Mouse (Mus musculus) midbrain, embryonic 12.5 days (tissue): ENCODE measurements around the gene Gnai3. TPM values are rescaled to one million over a fixed set of nuclear protein-coding genes. Genes with fewer than 3 reads are reported as not detected.

ENCODE experiments used
- ATAC-seq: fragments of 200-750 bp; cut with Nextera tagmentation; 2 replicates; pipeline ENCODE4 v1.8.0; 2017; ENCODE audit warnings: low read depth, moderate TSS enrichment, moderate library complexity; ENCODE audit not compliant: low FRiP score
- H3K27ac ChIP-seq: fragments of 300-500 bp; sonication (generic); replicated peaks from 2 replicates; pipeline ENCODE4 v1.5.1; 2016; ENCODE audit warnings: mild to moderate bottlenecking
- H3K27me3 ChIP-seq: fragments of 300-500 bp; sonication (generic); 2 replicates; pipeline ENCODE4 v1.6.1; 2016; ENCODE audit warnings: mild to moderate bottlenecking
- H3K36me3 ChIP-seq: fragments of 300-500 bp; sonication (generic); 2 replicates; pipeline ENCODE4 v1.6.1; 2016
- H3K4me1 ChIP-seq: fragments of 300-500 bp; sonication (generic); 2 replicates; pipeline ENCODE4 v1.6.1; 2016
- H3K4me2 ChIP-seq: fragments of 300-500 bp; sonication (generic); replicated peaks from 2 replicates; pipeline ENCODE4 v1.6.1; 2016; ENCODE audit warnings: mild to moderate bottlenecking, moderate library complexity
- H3K4me3 ChIP-seq: fragments of 300-500 bp; sonication (generic); 2 replicates; pipeline ENCODE4 v1.5.1; 2016; ENCODE audit warnings: mild to moderate bottlenecking
- H3K9ac ChIP-seq: fragments of 300-500 bp; sonication (generic); replicated peaks from 2 replicates; pipeline ENCODE4 v1.6.1; 2016; ENCODE audit warnings: mild to moderate bottlenecking, moderate library complexity
- H3K9me3 ChIP-seq: fragments of 300-500 bp; sonication (generic); 2 replicates; pipeline ENCODE4 v1.6.1; 2016; ENCODE audit warnings: mild to moderate bottlenecking
- WGBS: fragments of 180-500 bp; shearing (Covaris S2); methylation state at CpG from one replicate; pipeline ENCODE4 v1.1.7; 2016; 5-methylcytosine and 5-hydroxymethylcytosine counted together
- polyA plus RNA-seq: library from polyadenylated mRNA; unstranded; fragments of >200 nt; fragmentation: Nextera tagmentation; extraction: Ambion mirVana; gene quantifications from 2 replicates; pipeline ENCODE4 v1.2.1, GENCODE M21; 2016

Gnai3 gene
- polyA plus RNA-seq, 1 experiment from 2014 or later: 199 TPM

- Histone ChIP-seq H3K4me1 (peaks cover 7% of the 10 kb centered on the region; the same call in 1 of the 2 replicates), H3K36me3 (no peaks in the 10 kb centered on the region), H3K9me3 (no peaks in the 10 kb centered on the region), H3K4me3 (no peak overlapping the region), H3K4me2 (no peak overlapping the region), H3K27ac (no peak overlapping the region), H3K27me3 (no peaks in the 10 kb centered on the region), H3K9ac (no peak overlapping the region)
- ATAC-seq: no peak
- WGBS: 83% methylated on average over 3 of the region's 3 CpGs
These were observed 6.3 kb upstream of the Gnai3 start for GRCm38 (mm10) chr3:108152290-108152689.

- Histone ChIP-seq H3K4me1 (peaks cover 15% of the 10 kb centered on the region), H3K9ac (no peak overlapping the region), H3K9me3 (no peaks in the 10 kb centered on the region), H3K27ac (no peak overlapping the region), H3K27me3 (no peaks in the 10 kb centered on the region), H3K4me3 (no peak overlapping the region), H3K4me2 (no peak overlapping the region), H3K36me3 (no peaks in the 10 kb centered on the region)
- 68% methylated on average over 11 of the region's 11 CpGs for WGBS
- ATAC-seq: peak; percentile 62; the same call in 1 of the 2 replicates
These were observed 1.7 kb upstream of the Gnai3 start for GRCm38 (mm10) chr3:108147386-108148235.

DNA sequence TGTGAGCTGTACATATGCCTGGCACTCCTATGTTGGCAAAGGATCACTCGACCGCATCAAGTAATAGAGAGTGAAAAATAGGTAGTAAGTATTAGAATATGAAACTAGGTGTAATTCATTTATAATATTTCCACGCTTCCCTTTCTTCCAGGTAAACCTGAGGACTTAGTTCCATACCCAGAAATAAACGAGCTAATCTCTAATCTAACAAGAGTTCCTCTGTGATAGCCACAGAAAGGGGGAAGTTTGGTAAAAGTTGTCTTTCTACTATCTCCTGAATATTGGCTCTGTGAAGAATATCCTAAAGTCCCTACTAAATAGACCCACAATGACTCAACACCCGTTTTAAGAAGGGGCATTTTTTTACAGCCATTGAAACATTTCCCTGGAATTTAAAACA, 725 bp upstream of the Gnai3 start:
- no peaks in the 10 kb centered on the region for H3K27me3 ChIP-seq
- no peaks in the 10 kb centered on the region for H3K36me3 ChIP-seq
- peak overlapping the region; percentile 79; the same call in 1 of the 2 replicates for H3K9ac ChIP-seq
- 63% methylated on average over 5 of the region's 5 CpGs for WGBS
- no peaks in the 10 kb centered on the region for H3K9me3 ChIP-seq
- H3K4me1 ChIP-seq: peaks cover 15% of the 10 kb centered on the region
- peak overlapping the region; percentile 88 for H3K4me2 ChIP-seq
- no peak for ATAC-seq
- H3K4me3 ChIP-seq: peak overlapping the region; percentile 61
- no peak overlapping the region for H3K27ac ChIP-seq

- 87% methylated on average over 4 of the region's 4 CpGs for WGBS
- Histone ChIP-seq H3K9ac (no peak overlapping the region), H3K9me3 (0 out of 2 replicates have a peak, but pooled peaks cover 2% of the 10 kb centered on the region), H3K4me1 (peaks cover 10% of the 10 kb centered on the region), H3K27me3 (no peaks in the 10 kb centered on the region), H3K4me3 (no peak overlapping the region), H3K27ac (no peak overlapping the region), H3K4me2 (no peak overlapping the region), H3K36me3 (peaks cover 7% of the 10 kb centered on the region; the same call in 1 of the 2 replicates)
- ATAC-seq: no peak
These were observed 5.2 kb downstream of the Gnai3 start for GRCm38 (mm10) chr3:108140786-108141185.

- no peak overlapping the region for H3K9ac ChIP-seq
- H3K27me3 ChIP-seq: no peaks in the 10 kb centered on the region
- peaks cover 2% of the 10 kb centered on the region; the same call in 1 of the 2 replicates for H3K4me1 ChIP-seq
- WGBS: 93% methylated on average over 1 of the region's 1 CpGs
- H3K9me3 ChIP-seq: 0 out of 2 replicates have a peak, but pooled peaks cover 2% of the 10 kb centered on the region
- H3K4me2 ChIP-seq: no peak overlapping the region
- no peak for ATAC-seq
- no peak overlapping the region for H3K4me3 ChIP-seq
- peaks cover 7% of the 10 kb centered on the region; the same call in 1 of the 2 replicates for H3K36me3 ChIP-seq
- no peak overlapping the region for H3K27ac ChIP-seq
These were observed 6.8 kb downstream of the Gnai3 start for GRCm38 (mm10) chr3:108139113-108139512.

GRCm38 (mm10) chr3:108134701-108135100, 11.2 kb downstream of the Gnai3 start:
- Histone ChIP-seq H3K4me1 (peaks cover 4% of the 10 kb centered on the region; the same call in 1 of the 2 replicates), H3K4me3 (no peak overlapping the region), H3K27ac (0 out of 2 replicates have a peak overlapping the region, but pooled peaks have one; percentile 39), H3K36me3 (peaks cover 4% of the 10 kb centered on the region; the same call in 1 of the 2 replicates), H3K9ac (no peak overlapping the region), H3K27me3 (no peaks in the 10 kb centered on the region), H3K9me3 (0 out of 2 replicates have a peak, but pooled peaks cover 2% of the 10 kb centered on the region), H3K4me2 (no peak overlapping the region)
- no peak for ATAC-seq
- WGBS: 62% methylated on average over 11 of the region's 11 CpGs

DNA sequence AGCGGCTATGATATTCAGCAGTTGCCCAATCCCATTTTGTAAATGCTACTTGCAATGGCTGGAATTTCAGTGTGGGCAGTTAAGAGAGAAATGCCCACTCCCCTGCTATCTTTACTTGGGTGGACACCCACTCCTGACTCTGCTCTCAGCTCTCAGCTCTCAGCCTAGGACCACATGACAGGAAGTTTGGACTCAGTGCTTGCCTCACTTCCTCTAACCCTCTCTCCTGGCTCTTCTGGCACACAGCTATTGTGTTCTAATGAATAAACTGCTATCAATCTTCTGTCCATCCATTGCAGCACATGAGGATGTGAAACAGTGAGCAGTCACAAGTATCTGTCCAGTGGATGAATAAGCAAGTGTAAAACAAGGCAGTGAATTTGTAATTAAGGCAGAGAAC, 13.5 kb downstream of the Gnai3 start:
- no peak overlapping the region for H3K4me3 ChIP-seq
- WGBS: 93% methylated on average over 1 of the region's 1 CpGs
- peaks cover 2% of the 10 kb centered on the region; the same call in 1 of the 2 replicates for H3K36me3 ChIP-seq
- no peaks in the 10 kb centered on the region for H3K27me3 ChIP-seq
- H3K4me2 ChIP-seq: no peak overlapping the region
- no peak overlapping the region for H3K27ac ChIP-seq
- H3K9ac ChIP-seq: no peak overlapping the region
- 0 out of 2 replicates have a peak, but pooled peaks cover 2% of the 10 kb centered on the region for H3K9me3 ChIP-seq
- H3K4me1 ChIP-seq: peaks cover 4% of the 10 kb centered on the region; the same call in 1 of the 2 replicates
- no peak for ATAC-seq

DNA sequence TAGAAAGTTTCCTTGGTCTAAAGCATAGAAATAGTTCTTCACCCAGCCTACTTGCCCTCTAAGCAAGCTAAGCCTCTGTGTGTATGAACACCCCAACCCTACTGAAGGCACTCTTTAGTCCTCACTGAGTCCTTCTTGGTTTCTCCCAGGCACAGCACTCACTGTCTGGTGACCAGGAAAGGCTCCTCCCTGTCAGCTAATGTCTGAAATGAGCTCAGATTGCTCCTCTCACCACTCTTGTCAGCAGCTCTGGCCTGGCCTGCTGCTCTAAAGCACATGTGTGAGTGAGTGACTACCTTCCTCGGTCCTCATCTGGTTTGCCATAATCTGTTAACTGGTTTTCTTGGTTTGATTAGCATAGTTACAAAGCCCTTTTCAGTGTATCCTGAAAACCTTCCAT, 14.1 kb downstream of the Gnai3 start:
- Histone ChIP-seq H3K4me2 (no peak overlapping the region), H3K9ac (no peak overlapping the region), H3K27me3 (no peaks in the 10 kb centered on the region), H3K36me3 (no peaks in the 10 kb centered on the region), H3K9me3 (0 out of 2 replicates have a peak, but pooled peaks cover under 1% of the 10 kb centered on the region), H3K27ac (no peak overlapping the region), H3K4me1 (peaks cover 4% of the 10 kb centered on the region; the same call in 1 of the 2 replicates), H3K4me3 (no peak overlapping the region)
- WGBS: 85% methylated on average over 1 of the region's 1 CpGs
- no peak for ATAC-seq

DNA sequence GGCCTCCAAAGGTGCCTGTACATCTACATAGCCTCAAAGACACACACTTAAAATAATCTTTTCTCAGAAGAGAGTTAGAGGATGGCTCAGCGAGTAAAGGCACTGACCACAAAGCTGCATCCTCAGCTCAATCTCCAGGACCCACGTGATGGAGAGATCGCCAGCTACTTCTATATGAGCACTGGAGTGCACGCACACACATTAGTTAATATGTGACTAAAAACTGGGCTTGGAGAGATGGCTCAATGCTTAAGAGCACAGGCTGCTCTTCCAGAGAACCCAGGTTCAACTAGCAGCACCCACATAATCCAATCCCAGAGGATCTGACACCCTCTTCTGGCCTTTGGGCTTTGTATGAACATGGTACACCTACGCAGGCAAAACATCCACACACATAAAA, 14.7 kb downstream of the Gnai3 start:
- no peaks in the 10 kb centered on the region for H3K27me3 ChIP-seq
- H3K27ac ChIP-seq: no peak overlapping the region
- no peak overlapping the region for H3K4me3 ChIP-seq
- H3K36me3 ChIP-seq: no peaks in the 10 kb centered on the region
- H3K9me3 ChIP-seq: no peaks in the 10 kb centered on the region
- WGBS: 97% methylated on average over 5 of the region's 5 CpGs
- H3K9ac ChIP-seq: no peak overlapping the region
- ATAC-seq: no peak
- peaks cover 4% of the 10 kb centered on the region; the same call in 1 of the 2 replicates for H3K4me1 ChIP-seq
- H3K4me2 ChIP-seq: no peak overlapping the region

DNA sequence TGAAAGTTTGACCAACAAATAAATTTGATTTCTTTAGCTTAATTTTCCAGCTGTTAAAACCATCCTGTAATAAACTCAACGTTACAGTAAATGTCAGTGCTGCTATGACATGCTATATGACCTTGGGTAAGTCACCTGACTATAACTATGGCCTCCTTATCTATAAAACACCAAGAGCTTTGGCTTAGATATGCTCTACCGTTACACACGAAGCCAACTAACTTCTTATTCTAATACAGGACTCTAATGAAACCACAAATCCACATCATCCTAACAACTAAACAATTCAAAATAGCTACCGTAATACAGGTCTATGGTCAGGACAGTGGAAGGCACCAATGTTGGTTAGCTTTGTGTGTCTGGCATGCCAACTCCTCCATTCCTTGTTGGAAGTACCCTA, 16.1 kb downstream of the Gnai3 start:
- Histone ChIP-seq H3K27ac (no peak overlapping the region), H3K9me3 (no peaks in the 10 kb centered on the region), H3K4me3 (no peak overlapping the region), H3K4me1 (peaks cover 2% of the 10 kb centered on the region; the same call in 1 of the 2 replicates), H3K27me3 (no peaks in the 10 kb centered on the region), H3K9ac (no peak overlapping the region), H3K36me3 (no peaks in the 10 kb centered on the region), H3K4me2 (no peak overlapping the region)
- no peak for ATAC-seq
- 94% methylated on average over 4 of the region's 4 CpGs for WGBS

DNA sequence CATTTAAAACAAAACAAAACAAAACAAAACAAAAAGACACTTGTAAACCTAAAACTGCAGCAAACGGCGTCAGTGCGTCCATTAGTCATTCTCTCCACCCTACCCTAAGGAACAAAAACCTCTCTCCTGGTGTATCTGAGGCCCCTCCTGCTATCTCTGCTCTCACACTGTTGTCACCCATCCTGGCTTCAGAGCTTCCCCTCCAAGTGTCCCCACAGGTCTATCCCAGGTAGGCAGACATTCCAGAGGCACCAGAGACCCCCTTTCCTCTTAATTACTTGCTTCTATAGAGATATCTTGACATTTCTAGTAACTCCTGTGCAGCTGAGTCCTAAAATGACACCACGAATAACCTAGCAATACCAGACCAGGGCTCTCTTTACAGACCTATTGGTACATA, 16.6 kb downstream of the Gnai3 start:
- H3K27ac ChIP-seq: no peak overlapping the region
- H3K9ac ChIP-seq: no peak overlapping the region
- WGBS: 97% methylated on average over 4 of the region's 4 CpGs
- no peak for ATAC-seq
- no peak overlapping the region for H3K4me2 ChIP-seq
- no peaks in the 10 kb centered on the region for H3K27me3 ChIP-seq
- H3K36me3 ChIP-seq: no peaks in the 10 kb centered on the region
- no peaks in the 10 kb centered on the region for H3K9me3 ChIP-seq
- H3K4me3 ChIP-seq: no peak overlapping the region
- H3K4me1 ChIP-seq: peaks cover 2% of the 10 kb centered on the region; the same call in 1 of the 2 replicates

DNA sequence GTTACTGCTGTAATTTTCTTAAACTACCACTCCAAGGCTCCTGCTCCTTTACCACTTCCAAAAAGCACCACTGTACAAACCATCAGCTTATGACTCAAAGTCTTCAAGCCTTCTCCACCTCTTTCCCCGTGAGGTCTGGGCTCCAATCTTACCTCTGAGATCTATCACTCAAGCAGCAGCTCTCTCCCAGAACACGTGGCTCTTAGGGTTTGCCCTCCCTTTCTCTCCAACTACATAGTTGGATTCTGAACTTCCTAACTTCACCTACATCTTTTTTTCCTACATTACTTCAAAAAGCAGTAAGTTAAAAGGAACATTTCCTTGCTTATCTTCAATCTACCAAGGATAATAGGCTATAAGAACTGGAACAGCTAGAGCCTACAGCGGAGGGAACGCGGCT, 17.4 kb downstream of the Gnai3 start:
- no peaks in the 10 kb centered on the region for H3K27me3 ChIP-seq
- ATAC-seq: no peak
- H3K4me2 ChIP-seq: no peak overlapping the region
- no peak overlapping the region for H3K27ac ChIP-seq
- no peaks in the 10 kb centered on the region for H3K9me3 ChIP-seq
- no peak overlapping the region for H3K4me3 ChIP-seq
- no peaks in the 10 kb centered on the region for H3K36me3 ChIP-seq
- H3K4me1 ChIP-seq: peaks cover 2% of the 10 kb centered on the region; the same call in 1 of the 2 replicates
- 87% methylated on average over 5 of the region's 5 CpGs for WGBS
- H3K9ac ChIP-seq: no peak overlapping the region
